Mouse (Mus musculus) bone marrow macrophage, adult 2 months (primary cell): ENCODE data around the gene G3bp2.

Source experiments
- CTCF ChIP-seq: IDR thresholded peaks from 2 replicates; pipeline ENCODE4 v1.5.1; 2012; ENCODE audit warnings: low read depth, mild to moderate bottlenecking, low read length, moderate library complexity
- POLR2A ChIP-seq: IDR thresholded peaks from 2 replicates; pipeline ENCODE4 v1.6.1; 2012; ENCODE audit warnings: mild to moderate bottlenecking, low read depth, low read length, borderline replicate concordance

DNA sequence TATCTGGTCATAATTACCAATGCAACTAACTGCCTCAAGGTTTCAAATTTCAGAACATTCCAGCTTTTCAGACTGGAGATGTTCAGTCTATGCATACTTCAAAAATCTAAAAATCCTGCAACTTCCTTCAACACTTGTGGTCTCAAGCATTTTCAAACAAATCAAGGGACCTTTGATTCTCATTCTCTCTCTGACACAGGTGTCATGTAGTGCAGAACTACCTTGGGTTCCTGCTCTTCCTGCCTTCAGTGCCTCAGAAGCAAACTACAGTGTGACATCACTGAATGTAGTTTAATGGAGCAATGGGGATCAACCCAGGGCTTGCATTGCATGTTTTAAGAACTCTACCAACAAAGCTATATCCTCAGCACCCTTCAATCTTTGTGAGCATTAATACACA lies 4.8 kb downstream of the G3bp2 start:
- TF ChIP-seq POLR2A, result no peak
- TF ChIP-seq CTCF, result no peak
